Comparison of ENCODE assay signal across 9 mouse cellular contexts in the genomic region with DNA sequence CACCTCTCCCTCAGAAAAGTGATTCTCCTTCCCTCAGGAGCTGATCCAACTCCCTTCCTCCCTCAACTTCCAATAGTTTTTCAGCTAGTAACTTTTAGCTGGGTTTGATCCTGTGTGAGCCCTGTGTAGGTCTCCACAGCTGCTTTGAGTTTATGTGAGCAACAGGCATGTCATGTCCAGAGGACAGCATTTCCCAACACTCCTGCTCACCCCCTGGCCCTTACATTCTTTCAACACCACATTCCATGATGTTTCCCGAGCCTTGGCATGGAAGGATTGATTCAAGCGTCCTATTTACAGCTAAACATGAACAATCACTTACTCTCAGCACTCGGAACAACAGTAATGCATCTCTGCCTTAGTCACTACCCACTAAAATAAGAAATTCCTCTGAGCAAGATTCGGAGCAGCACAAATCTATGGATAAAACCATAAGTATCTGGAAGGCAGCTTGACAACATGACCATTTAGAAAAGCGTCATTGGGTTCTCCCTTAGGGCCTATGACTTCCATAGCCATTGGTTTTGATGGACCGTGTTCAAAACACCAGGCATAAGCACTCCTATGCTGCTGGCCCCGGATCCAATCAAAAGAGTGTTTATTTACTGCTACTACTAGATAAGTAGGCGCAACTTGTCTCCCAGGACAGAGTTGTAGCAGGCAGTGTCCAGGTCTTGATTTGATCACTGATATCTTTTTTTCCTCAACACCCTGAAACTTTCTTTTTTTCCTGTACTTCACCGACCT. TPM values are rescaled to one million over a fixed set of nuclear protein-coding genes. Genes with fewer than 3 reads are reported as not detected.
DNase-seq lines count a peak whose midpoint lies in the region; ATAC-seq and TF ChIP-seq lines count a peak whose summit lies in the region.
"Had no signal": no experiment of that assay in that cellular context is flagged by ENCODE, and none has a peak within 500 bp of the region (broad histone marks: within the 10 kb centered on the region; RNA-seq: fewer than 3 reads in every experiment).

No protein-coding gene starts in this region.

- no peaks in the 10 kb centered on the region for H3K27me3 ChIP-seq in heart, embryonic 10.5 days (ENCODE audit: insufficient read depth, poor library complexity, severe bottlenecking)
- no peaks in the 10 kb centered on the region for H3K27me3 ChIP-seq in midbrain, embryonic 12.5 days
- no peaks in the 10 kb centered on the region for H3K27me3 ChIP-seq in midbrain, embryonic 16.5 days (ENCODE audit: control insufficient read depth, insufficient read depth, low read depth, low read length)
- no peaks in the 10 kb centered on the region for H3K27me3 ChIP-seq in limb, embryonic 10.5 days (ENCODE audit: low read depth, poor library complexity, severe bottlenecking)
- H3K27me3 ChIP-seq in stomach, embryonic 16.5 days (ENCODE audit: control insufficient read depth, insufficient read depth, low read length), result no peaks in the 10 kb centered on the region
- no peaks in the 10 kb centered on the region for H3K27me3 ChIP-seq in kidney, adult 2 months (replicated peaks; ENCODE audit: control insufficient read depth, insufficient read depth, low read length)
- H3K27me3 ChIP-seq: liver, embryonic 15.5 days had no signal

- 51% methylated on average over 9 of the region's 9 CpGs for WGBS in heart, embryonic 10.5 days
- WGBS in midbrain, embryonic 12.5 days, result 68% methylated on average over 9 of the region's 9 CpGs
- whole genome bisulfite sequencing in midbrain, embryonic 16.5 days, result 66% methylated on average over 9 of the region's 9 CpGs
- 64% methylated on average over 9 of the region's 9 CpGs for WGBS in limb, embryonic 10.5 days
- 54% methylated on average over 9 of the region's 9 CpGs for WGBS in stomach, embryonic 16.5 days
- 52% methylated on average over 9 of the region's 9 CpGs for WGBS in kidney, adult 2 months

- TF ChIP-seq POLR2A in kidney, adult 2 months (IDR thresholded peaks at IDR 0.05; ENCODE audit: low read depth, low read length), result no peak

- no peak for DNase-seq in heart, embryonic 10.5 days (ENCODE audit: low spot score)
- DNase-seq in heart, adult 11 months, result no peak
- DNase-seq in limb, embryonic 10.5 days (ENCODE audit: low spot score), result peak; percentile 30
- no peak for DNase-seq in kidney, adult 2 months
- DNase-seq in frontal cortex, postnatal 36 days (ENCODE audit: low spot score in 2 of 2), result no peak

- H3K9me3 ChIP-seq in heart, embryonic 10.5 days, result no peaks in the 10 kb centered on the region
- no peaks in the 10 kb centered on the region for H3K9me3 ChIP-seq in midbrain, embryonic 12.5 days
- H3K9me3 ChIP-seq in midbrain, embryonic 16.5 days (replicated peaks; ENCODE audit: control insufficient read depth, low read length, poor library complexity, severe bottlenecking), result no peaks in the 10 kb centered on the region
- no peaks in the 10 kb centered on the region for H3K9me3 ChIP-seq in limb, embryonic 10.5 days (replicated peaks)
- H3K9me3 ChIP-seq in stomach, embryonic 16.5 days (replicated peaks; ENCODE audit: control insufficient read depth, low read length), result no peaks in the 10 kb centered on the region
- H3K9me3 ChIP-seq: liver, embryonic 15.5 days had no signal

- no peak for ATAC-seq in midbrain, embryonic 12.5 days (ENCODE audit: low FRiP score, low read depth)
- ATAC-seq in midbrain, embryonic 16.5 days, result no peak
- ATAC-seq in stomach, embryonic 16.5 days (ENCODE audit: insufficient read depth, low FRiP score), result no peak

- no peak overlapping the region for H3K27ac ChIP-seq in heart, embryonic 10.5 days
- H3K27ac ChIP-seq in midbrain, embryonic 12.5 days (replicated peaks), result no peak overlapping the region
- no peak overlapping the region for H3K27ac ChIP-seq in midbrain, embryonic 16.5 days (ENCODE audit: low read length)
- no peak overlapping the region for H3K27ac ChIP-seq in limb, embryonic 10.5 days
- H3K27ac ChIP-seq in stomach, embryonic 16.5 days (ENCODE audit: low read length), result no peak overlapping the region
- H3K27ac ChIP-seq in kidney, adult 2 months (ENCODE audit: insufficient read depth, low read depth, low read length), result no peak overlapping the region
- H3K27ac ChIP-seq: liver, embryonic 15.5 days had no signal

- peak overlapping the region; percentile 34 for H3K4me3 ChIP-seq in heart, embryonic 10.5 days
- H3K4me3 ChIP-seq in midbrain, embryonic 12.5 days, result no peak overlapping the region
- no peak overlapping the region for H3K4me3 ChIP-seq in midbrain, embryonic 16.5 days (ENCODE audit: low read depth, low read length)
- H3K4me3 ChIP-seq in limb, embryonic 10.5 days, result no peak overlapping the region; the same call in 1 of the 2 replicates
- peak overlapping the region; percentile 9 for H3K4me3 ChIP-seq in stomach, embryonic 16.5 days (replicated peaks; ENCODE audit: low read length)
- no peak overlapping the region for H3K4me3 ChIP-seq in kidney, adult 2 months (ENCODE audit: insufficient read depth, low read depth, low read length)
- H3K4me3 ChIP-seq: liver, embryonic 15.5 days had no signal

- H3K36me3 ChIP-seq in heart, embryonic 10.5 days, result no peaks in the 10 kb centered on the region
- no peaks in the 10 kb centered on the region for H3K36me3 ChIP-seq in midbrain, embryonic 12.5 days
- no peaks in the 10 kb centered on the region for H3K36me3 ChIP-seq in midbrain, embryonic 16.5 days (ENCODE audit: control insufficient read depth, insufficient read depth, low read length)
- H3K36me3 ChIP-seq in limb, embryonic 10.5 days, result no peaks in the 10 kb centered on the region
- no peaks in the 10 kb centered on the region for H3K36me3 ChIP-seq in stomach, embryonic 16.5 days (ENCODE audit: control insufficient read depth, insufficient read depth, low read length)
- H3K36me3 ChIP-seq in kidney, adult 2 months (ENCODE audit: control insufficient read depth, insufficient read depth, low read length), result no peaks in the 10 kb centered on the region
- H3K36me3 ChIP-seq: liver, embryonic 15.5 days had no signal

- TF ChIP-seq CTCF in kidney, adult 2 months (conservative IDR thresholded peaks at IDR 0.05; ENCODE audit: insufficient read depth, insufficient read length, low read depth, low read length), result no peak

- no peaks in the 10 kb centered on the region for H3K4me1 ChIP-seq in heart, embryonic 10.5 days
- no peaks in the 10 kb centered on the region for H3K4me1 ChIP-seq in midbrain, embryonic 12.5 days
- H3K4me1 ChIP-seq in midbrain, embryonic 16.5 days (ENCODE audit: control insufficient read depth, insufficient read depth, low read length), result no peaks in the 10 kb centered on the region
- peaks cover 10% of the 10 kb centered on the region; the same call in 1 of the 2 replicates for H3K4me1 ChIP-seq in limb, embryonic 10.5 days
- no peaks in the 10 kb centered on the region for H3K4me1 ChIP-seq in stomach, embryonic 16.5 days (ENCODE audit: control insufficient read depth, insufficient read depth, low read length)
- no peaks in the 10 kb centered on the region for H3K4me1 ChIP-seq in kidney, adult 2 months (ENCODE audit: control insufficient read depth, insufficient read depth, low read length)
- H3K4me1 ChIP-seq: liver, embryonic 15.5 days had no signal

- no peak overlapping the region for H3K9ac ChIP-seq in midbrain, embryonic 12.5 days (replicated peaks)
- no peak overlapping the region for H3K9ac ChIP-seq in midbrain, embryonic 16.5 days (ENCODE audit: low read depth, low read length)
- H3K9ac ChIP-seq in stomach, embryonic 16.5 days (ENCODE audit: low read length), result no peak overlapping the region
- H3K9ac ChIP-seq: liver, embryonic 15.5 days had no signal

- peak overlapping the region; percentile 22 for H3K4me2 ChIP-seq in midbrain, embryonic 12.5 days (replicated peaks)
- no peak overlapping the region for H3K4me2 ChIP-seq in midbrain, embryonic 16.5 days (ENCODE audit: low read length)
- H3K4me2 ChIP-seq in stomach, embryonic 16.5 days (ENCODE audit: low read depth, low read length), result peak overlapping the region; percentile 35; the same call in 1 of the 2 replicates
- H3K4me2 ChIP-seq: liver, embryonic 15.5 days had no signal

RNA-seq across cellular contexts. Expression of gene Tcaf3, which starts 14.6 kb away (rescaled TPM):
- not detected in 2 replicates for polyA plus RNA-seq in heart, embryonic 10.5 days (2016; fragmentation: Nextera tagmentation; extraction: Ambion mirVana)
- polyA plus RNA-seq in midbrain, embryonic 12.5 days (2016; fragmentation: Nextera tagmentation; extraction: Ambion mirVana), result not detected in 2 replicates
- not detected in 2 replicates for polyA plus RNA-seq in midbrain, embryonic 16.5 days (2015; fragmentation: Nextera tagmentation; extraction: Ambion mirVana)
- polyA plus RNA-seq in limb, embryonic 10.5 days (2016; fragmentation: Nextera tagmentation; extraction: Ambion mirVana), result not detected in 2 replicates
- not detected in 2 replicates for polyA plus RNA-seq in stomach, embryonic 16.5 days (2015; fragmentation: Nextera tagmentation; extraction: Ambion mirVana)
- polyA plus RNA-seq in kidney, adult 2 months (2012; rRNA removed), result not detected in 2 replicates
- polyA plus RNA-seq: liver, embryonic 15.5 days had no signal

RNA-seq across cellular contexts. Expression of gene Olfr455, which starts 35.5 kb away (rescaled TPM):
- not detected in 2 replicates for polyA plus RNA-seq in heart, embryonic 10.5 days (2016; fragmentation: Nextera tagmentation; extraction: Ambion mirVana)
- polyA plus RNA-seq in midbrain, embryonic 12.5 days (2016; fragmentation: Nextera tagmentation; extraction: Ambion mirVana), result not detected in 2 replicates
- not detected in 2 replicates for polyA plus RNA-seq in midbrain, embryonic 16.5 days (2015; fragmentation: Nextera tagmentation; extraction: Ambion mirVana)
- polyA plus RNA-seq in limb, embryonic 10.5 days (2016; fragmentation: Nextera tagmentation; extraction: Ambion mirVana), result not detected in 2 replicates
- polyA plus RNA-seq in stomach, embryonic 16.5 days (2015; fragmentation: Nextera tagmentation; extraction: Ambion mirVana), result 0.04 and 0.07 TPM in 2 replicates
- not detected in 2 replicates for polyA plus RNA-seq in kidney, adult 2 months (2012; rRNA removed)
- polyA plus RNA-seq: liver, embryonic 15.5 days had no signal

Comparison
In these comparisons a context has a peak if more than half of its experiments do, and no peak if none do; other contexts are left out.
1. H3K4me3 ChIP-seq: peak in heart, embryonic 10.5 days (single experiment) and stomach, embryonic 16.5 days (single experiment); none in midbrain, embryonic 12.5 days (single experiment), midbrain, embryonic 16.5 days (single experiment), limb, embryonic 10.5 days (single experiment) and kidney, adult 2 months (single experiment).